Mouse (Mus musculus) central nervous system, embryonic 18 days (tissue): ENCODE data around the gene Ran. TPM values are rescaled to one million over a fixed set of nuclear protein-coding genes. Genes with fewer than 3 reads are reported as not detected.

Experiments used
- polyA plus RNA-seq: library from polyadenylated mRNA; depleted of rRNA; stranded (reverse); fragments of >200 nt; gene quantifications from 2 replicates; pipeline ENCODE4 v1.2.3, GENCODE M21; 2012; rRNA removed

Ran gene
- polyA plus RNA-seq: 175 and 181 TPM in 2 replicates

DNA sequence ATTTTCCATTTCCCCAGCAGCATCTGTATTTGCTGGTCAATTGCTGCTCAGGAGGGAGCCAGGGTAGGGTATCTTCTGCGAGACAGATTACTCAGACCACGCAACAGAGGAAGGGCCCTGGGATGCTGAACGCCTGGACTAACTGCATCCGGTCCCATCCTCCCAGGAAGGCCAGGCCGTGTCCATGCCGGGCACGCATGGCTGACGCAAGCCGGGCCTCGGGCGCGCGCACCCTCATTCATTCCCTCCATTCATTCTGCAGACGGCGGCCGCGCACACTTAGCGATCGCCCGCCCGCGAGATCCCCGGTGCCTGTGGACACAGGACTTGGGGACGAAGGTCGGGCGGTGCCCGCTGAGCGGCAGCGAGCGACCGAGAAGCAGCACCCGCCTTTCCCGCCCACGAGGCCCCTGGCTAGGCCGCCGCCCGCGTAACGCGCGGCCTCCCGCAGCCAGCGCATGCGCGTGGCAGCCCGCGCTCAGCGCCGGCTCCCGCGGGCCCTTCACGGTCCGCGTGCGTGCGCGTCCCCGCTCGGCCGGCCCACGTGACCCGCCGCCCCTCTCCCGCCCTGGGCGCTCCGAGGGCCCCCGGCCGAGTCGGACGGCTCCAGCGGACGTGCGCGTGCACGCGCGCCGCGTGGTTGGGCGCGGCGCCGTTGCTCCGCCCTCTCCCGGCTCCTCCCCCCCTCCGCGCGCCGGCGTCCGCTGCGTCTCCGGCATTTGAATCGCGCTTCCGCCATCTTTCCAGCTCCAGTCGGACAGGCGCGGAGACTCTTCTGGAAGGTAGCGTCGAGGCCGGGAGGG, at the start of gene Ran:
Gene Ran, plus strand, starts transcription at position 573 of the 803 bp plus-strand sequence.

DNA sequence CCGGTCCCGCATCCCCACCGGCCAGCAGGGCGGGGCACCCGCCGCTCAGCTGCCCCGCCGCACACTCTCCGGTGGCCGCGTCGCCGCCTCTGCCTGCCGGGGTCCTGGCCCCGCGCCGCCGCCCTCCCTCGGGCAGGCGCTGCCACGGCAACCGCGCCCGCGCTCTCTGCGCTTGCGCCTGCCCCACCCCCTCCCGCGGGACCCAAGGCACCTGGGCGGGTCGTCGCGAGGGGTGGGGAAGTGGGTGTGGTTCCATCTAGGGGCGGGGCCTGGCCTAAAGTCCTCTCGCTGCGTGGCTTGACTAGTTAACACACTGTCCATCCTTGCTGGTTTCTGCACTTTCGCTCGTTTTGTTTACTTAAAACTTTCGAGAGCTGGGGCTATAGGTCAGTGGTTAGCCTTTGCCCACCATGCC, 11.4 kb upstream of the Ran start, which contains the start of gene Stx2:
Gene Stx2, minus strand, starts transcription at position 163 of the 415 bp plus-strand sequence.

Other genes starting within 250 kb of the Ran start
- 36.6 and 38.8 TPM in 2 replicates for gene Rimbp2, start 66.6 kb upstream of the Ran start, polyA plus RNA-seq
- 51.2 and 54.2 TPM in 2 replicates for gene Stx2, start 11.5 kb upstream of the Ran start, polyA plus RNA-seq
- gene Adgrd1, start 76.7 kb downstream of the Ran start, polyA plus RNA-seq: 0.55 and 1.0 TPM in 2 replicates